Mouse (Mus musculus): ENCODE measurements around the gene Ttc22. TPM values are rescaled to one million over a fixed set of nuclear protein-coding genes. Genes with fewer than 3 reads are reported as not detected.

The Ttc22 gene
- polyA plus RNA-seq, 1 experiment from 2014 or later, result 2.4 TPM

GRCm38 (mm10) chr4:106643483-106644217, 21.4 kb downstream of the Ttc22 start:
- H3K4me3 ChIP-seq, result no peak overlapping the region
- peaks cover 27% of the 10 kb centered on the region for H3K27me3 ChIP-seq
- peak overlapping the region; percentile 38; the same call in 1 of the 2 replicates for H3K27ac ChIP-seq (replicated peaks)
- H3K4me2 ChIP-seq, result 0 out of 2 replicates have a peak overlapping the region, but pooled peaks have one; percentile 1
- H3K4me1 ChIP-seq (replicated peaks), result peaks cover 21% of the 10 kb centered on the region
- ATAC-seq (ENCODE audit: low read depth), result no peak; the same call in 1 of the 2 replicates
- peak overlapping the region; percentile 41; the same call in 1 of the 2 replicates for H3K9ac ChIP-seq
- H3K9me3 ChIP-seq, result no peaks in the 10 kb centered on the region
- 30% methylated on average over 8 of the region's 8 CpGs for WGBS
- no peaks in the 10 kb centered on the region for H3K36me3 ChIP-seq

- no peak overlapping the region for H3K4me3 ChIP-seq
- H3K4me2 ChIP-seq, result no peak overlapping the region
- H3K27me3 ChIP-seq, result peaks cover 32% of the 10 kb centered on the region
- peaks cover 21% of the 10 kb centered on the region for H3K4me1 ChIP-seq (replicated peaks)
- no peak overlapping the region for H3K9ac ChIP-seq
- H3K9me3 ChIP-seq, result no peaks in the 10 kb centered on the region
- WGBS, result 73% methylated on average over 6 of the region's 6 CpGs
- no peaks in the 10 kb centered on the region for H3K36me3 ChIP-seq
- peak overlapping the region; percentile 38; the same call in 1 of the 2 replicates for H3K27ac ChIP-seq (replicated peaks)
- no peak for ATAC-seq (ENCODE audit: low read depth)
Observed at GRCm38 (mm10) chr4:106644218-106644610, 22.0 kb downstream of the Ttc22 start.

- no peak for ATAC-seq (ENCODE audit: low read depth)
- Histone ChIP-seq H3K9ac (no peak overlapping the region), H3K4me1 (replicated peaks) (peaks cover 26% of the 10 kb centered on the region), H3K27ac (replicated peaks) (no peak overlapping the region), H3K9me3 (no peaks in the 10 kb centered on the region), H3K36me3 (no peaks in the 10 kb centered on the region), H3K27me3 (peaks cover 32% of the 10 kb centered on the region), H3K4me2 (no peak overlapping the region), H3K4me3 (no peak overlapping the region)
- WGBS, result 75% methylated on average over 5 of the region's 5 CpGs
Observed at GRCm38 (mm10) chr4:106645797-106646196, 23.6 kb downstream of the Ttc22 start.

DNA sequence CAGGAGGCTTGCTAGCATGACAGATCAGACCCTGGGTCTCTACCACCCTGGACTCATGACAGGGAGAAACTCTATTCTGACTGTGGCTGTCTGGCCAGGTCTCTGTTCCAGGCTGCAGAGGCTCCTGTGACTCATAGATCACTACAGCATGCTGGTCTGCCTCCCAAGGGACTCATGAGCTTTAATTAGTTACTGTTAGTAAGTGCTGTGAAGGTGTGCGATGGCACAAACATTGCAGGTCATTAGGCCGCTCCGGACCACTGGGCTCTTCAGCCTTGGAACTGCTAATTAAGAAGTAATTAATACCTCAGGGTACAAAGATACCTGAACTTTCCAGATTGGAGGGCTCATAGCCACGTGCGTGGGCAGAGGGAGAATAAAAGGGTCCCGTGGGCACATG, 24.9 kb downstream of the Ttc22 start:
- Histone ChIP-seq H3K9ac (no peak overlapping the region), H3K4me1 (replicated peaks) (peaks cover 34% of the 10 kb centered on the region), H3K4me3 (no peak overlapping the region), H3K27me3 (peaks cover 30% of the 10 kb centered on the region), H3K9me3 (no peaks in the 10 kb centered on the region), H3K27ac (replicated peaks) (no peak overlapping the region), H3K36me3 (no peaks in the 10 kb centered on the region), H3K4me2 (no peak overlapping the region)
- 72% methylated on average over 6 of the region's 6 CpGs for WGBS
- no peak for ATAC-seq (ENCODE audit: low read depth)

DNA sequence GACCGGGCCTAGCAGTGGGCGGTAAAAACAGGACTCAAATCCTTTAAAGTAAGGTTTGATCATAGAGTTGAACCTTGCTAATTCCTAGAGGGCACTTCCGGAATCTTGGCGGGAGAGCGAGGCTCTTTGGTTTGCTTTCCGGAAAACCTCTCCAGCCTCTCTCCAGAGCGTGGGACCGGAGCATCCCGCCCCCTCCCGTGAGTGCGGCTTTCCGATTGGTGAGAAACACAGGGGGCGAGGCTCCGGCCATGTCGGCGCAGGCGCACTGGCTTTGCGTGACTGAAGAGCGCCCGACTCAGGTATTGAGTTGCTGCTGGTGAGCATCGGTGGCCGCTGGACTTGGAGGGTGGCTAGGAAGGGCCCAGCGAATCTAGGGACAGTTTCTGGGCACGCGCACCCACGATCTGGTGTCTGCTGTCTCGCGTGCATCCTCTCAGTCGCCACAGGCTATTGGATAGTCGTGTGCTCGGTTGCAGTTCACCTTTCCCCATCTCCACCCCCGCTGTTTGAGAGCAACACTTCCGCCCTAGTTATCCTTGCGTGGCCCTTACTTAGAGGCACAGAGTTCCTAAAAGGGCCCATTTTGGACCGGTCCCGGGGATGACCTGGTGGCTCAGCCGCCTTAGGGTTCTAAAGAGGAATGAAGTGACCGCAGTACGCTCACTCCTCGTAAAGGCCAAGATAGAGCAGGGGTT, 28.7 kb downstream of the Ttc22 start, which contains the start of gene Pars2:
Gene Pars2, plus strand, starts transcription at position 237 of the 695 bp plus-strand sequence.
- WGBS, result 4% methylated on average over 40 of the region's 40 CpGs
- peak within 1 kb of the TSS; percentile 81 for H3K9ac ChIP-seq

DNA sequence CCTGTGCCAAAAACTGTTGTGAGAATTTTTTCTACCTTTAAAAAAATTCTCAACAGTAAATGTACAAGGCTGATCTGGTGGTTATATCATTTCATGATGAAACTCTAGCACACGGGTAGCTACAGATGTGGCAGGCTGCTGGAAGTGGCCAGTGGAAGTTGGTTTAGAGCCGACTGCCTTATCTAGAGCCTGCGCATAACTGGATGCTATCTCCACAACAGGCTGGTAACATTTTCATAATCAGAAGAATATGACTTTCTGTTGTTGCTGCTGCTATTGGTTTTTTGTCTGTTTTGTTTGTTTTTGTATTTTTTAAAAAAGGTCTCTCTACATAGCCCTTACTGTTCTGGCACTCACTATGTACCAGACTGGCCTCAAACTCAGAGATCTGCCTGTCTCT, 30.3 kb downstream of the Ttc22 start:
- Histone ChIP-seq H3K36me3 (peaks cover 41% of the 10 kb centered on the region), H3K4me3 (no peak overlapping the region), H3K9ac (no peak overlapping the region), H3K27me3 (peaks cover 16% of the 10 kb centered on the region), H3K4me1 (replicated peaks) (peaks cover 12% of the 10 kb centered on the region), H3K9me3 (no peaks in the 10 kb centered on the region), H3K4me2 (no peak overlapping the region), H3K27ac (replicated peaks) (no peak overlapping the region)
- no peak for ATAC-seq (ENCODE audit: low read depth)
- 95% methylated on average over 3 of the region's 3 CpGs for WGBS

More for the DNA sequence above, 28.7 kb downstream of the Ttc22 start, which contains the start of gene Pars2:
- Histone ChIP-seq H3K4me3 (peak within 1 kb of the TSS; percentile 65), H3K4me2 (peak within 1 kb of the TSS; percentile 96), H3K9me3 (no peaks in the 10 kb centered on the region), H3K27me3 (peaks cover 24% of the 10 kb centered on the region), H3K27ac (replicated peaks) (peak within 1 kb of the TSS; percentile 72), H3K36me3 (peaks cover 26% of the 10 kb centered on the region), H3K4me1 (replicated peaks) (peaks cover 21% of the 10 kb centered on the region)
- ATAC-seq (ENCODE audit: low read depth), result peak; percentile 96

DNA sequence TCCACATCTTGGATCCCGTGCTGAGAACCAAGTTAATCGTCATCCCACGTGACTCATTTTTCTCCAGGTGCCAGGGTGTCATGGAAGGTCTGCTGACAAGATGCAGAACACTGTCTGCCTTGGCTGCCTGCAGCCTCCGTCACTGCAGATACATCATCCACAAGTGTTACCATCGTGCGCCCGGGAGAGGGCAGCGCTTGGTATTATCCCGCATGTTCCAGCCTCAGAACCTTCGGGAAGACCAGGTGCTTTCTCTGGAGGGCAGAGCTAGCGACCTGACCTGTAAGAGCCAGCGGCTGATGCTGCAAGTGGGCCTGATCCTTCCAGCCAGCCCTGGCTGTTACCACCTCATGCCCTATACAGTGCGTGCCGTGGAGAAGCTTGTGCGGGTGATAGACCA, 30.8 kb downstream of the Ttc22 start:
- Histone ChIP-seq H3K4me3 (no peak overlapping the region), H3K4me1 (replicated peaks) (peaks cover 12% of the 10 kb centered on the region), H3K27ac (replicated peaks) (no peak overlapping the region), H3K36me3 (peaks cover 45% of the 10 kb centered on the region), H3K4me2 (no peak overlapping the region), H3K9me3 (no peaks in the 10 kb centered on the region), H3K9ac (no peak overlapping the region), H3K27me3 (peaks cover 11% of the 10 kb centered on the region)
- ATAC-seq (ENCODE audit: low read depth), result no peak
- 93% methylated on average over 15 of the region's 15 CpGs for WGBS

GRCm38 (mm10) chr4:106655681-106656080, 33.4 kb downstream of the Ttc22 start:
- H3K4me1 ChIP-seq (replicated peaks), result peaks cover 7% of the 10 kb centered on the region
- H3K27ac ChIP-seq (replicated peaks), result no peak overlapping the region
- H3K9ac ChIP-seq, result no peak overlapping the region
- no peaks in the 10 kb centered on the region for H3K9me3 ChIP-seq
- no peaks in the 10 kb centered on the region for H3K27me3 ChIP-seq
- WGBS, result 83% methylated on average over 10 of the region's 10 CpGs
- H3K4me2 ChIP-seq, result no peak overlapping the region
- peaks cover 69% of the 10 kb centered on the region for H3K36me3 ChIP-seq
- H3K4me3 ChIP-seq, result no peak overlapping the region
- ATAC-seq (ENCODE audit: low read depth), result no peak

DNA sequence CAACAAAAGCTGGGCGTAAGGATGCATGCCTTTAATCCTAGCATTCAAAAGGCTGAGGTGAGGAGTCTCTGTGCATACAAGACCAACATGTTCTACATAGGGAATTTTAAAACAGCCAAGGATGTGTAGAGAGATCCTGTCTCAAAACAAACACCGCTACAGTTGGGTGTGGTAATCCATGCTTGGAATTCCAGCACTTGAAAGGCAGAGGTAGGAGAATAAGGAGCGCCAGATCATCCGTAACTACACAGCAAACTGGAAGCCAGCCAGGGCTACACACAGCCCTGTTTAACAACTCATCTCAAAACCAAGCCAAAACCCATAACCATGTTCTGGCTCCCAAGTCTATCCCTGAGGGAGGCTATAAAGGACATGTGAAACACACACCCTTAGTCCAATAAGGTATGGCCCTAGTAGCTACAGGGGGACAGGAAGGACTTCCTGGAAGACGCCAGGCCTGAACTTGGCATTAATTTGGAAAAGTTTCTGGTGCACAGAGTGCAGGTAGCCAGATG, 41.8 kb downstream of the Ttc22 start:
- Histone ChIP-seq H3K4me3 (no peak overlapping the region), H3K36me3 (peaks cover 100% of the 10 kb centered on the region), H3K4me2 (no peak overlapping the region), H3K9ac (no peak overlapping the region), H3K27ac (replicated peaks) (no peak overlapping the region), H3K9me3 (no peaks in the 10 kb centered on the region), H3K27me3 (no peaks in the 10 kb centered on the region), H3K4me1 (replicated peaks) (no peaks in the 10 kb centered on the region)
- ATAC-seq (ENCODE audit: low read depth), result no peak
- 94% methylated on average over 5 of the region's 5 CpGs for WGBS

GRCm38 (mm10) chr4:106664697-106665096, 42.5 kb downstream of the Ttc22 start:
- 90% methylated on average over 6 of the region's 6 CpGs for WGBS
- no peak for ATAC-seq (ENCODE audit: low read depth)
- H3K36me3 ChIP-seq, result peaks cover 100% of the 10 kb centered on the region

DNA sequence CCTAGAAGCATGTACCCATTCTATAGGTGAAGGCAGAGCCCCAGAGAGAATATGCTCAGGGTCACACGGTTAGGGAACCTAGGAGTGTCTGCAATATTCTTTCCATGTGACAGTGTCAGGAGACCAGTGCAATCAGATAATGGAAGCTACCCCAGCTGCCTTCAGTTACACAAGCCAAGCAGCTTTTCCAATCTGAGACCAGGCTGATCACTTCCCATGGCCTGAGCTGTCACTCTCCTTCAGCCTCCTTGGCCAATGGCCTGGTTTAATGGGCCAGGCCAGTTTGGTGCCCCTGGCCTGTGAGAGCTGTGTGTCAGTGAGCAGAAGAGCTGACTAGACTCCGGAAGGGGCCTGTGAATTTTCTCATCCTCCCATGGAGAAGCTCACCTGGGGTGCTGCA, 43.0 kb downstream of the Ttc22 start:
- Histone ChIP-seq H3K9me3 (no peaks in the 10 kb centered on the region), H3K27me3 (no peaks in the 10 kb centered on the region), H3K4me3 (no peak overlapping the region), H3K36me3 (peaks cover 100% of the 10 kb centered on the region), H3K27ac (replicated peaks) (no peak overlapping the region), H3K9ac (no peak overlapping the region), H3K4me2 (no peak overlapping the region), H3K4me1 (replicated peaks) (no peaks in the 10 kb centered on the region)
- ATAC-seq (ENCODE audit: low read depth), result no peak
- 98% methylated on average over 2 of the region's 2 CpGs for WGBS

More at GRCm38 (mm10) chr4:106664697-106665096, 42.5 kb downstream of the Ttc22 start:
- Histone ChIP-seq H3K9ac (no peak overlapping the region), H3K9me3 (no peaks in the 10 kb centered on the region), H3K4me2 (no peak overlapping the region), H3K4me3 (no peak overlapping the region), H3K27ac (replicated peaks) (no peak overlapping the region), H3K27me3 (no peaks in the 10 kb centered on the region), H3K4me1 (replicated peaks) (no peaks in the 10 kb centered on the region)

DNA sequence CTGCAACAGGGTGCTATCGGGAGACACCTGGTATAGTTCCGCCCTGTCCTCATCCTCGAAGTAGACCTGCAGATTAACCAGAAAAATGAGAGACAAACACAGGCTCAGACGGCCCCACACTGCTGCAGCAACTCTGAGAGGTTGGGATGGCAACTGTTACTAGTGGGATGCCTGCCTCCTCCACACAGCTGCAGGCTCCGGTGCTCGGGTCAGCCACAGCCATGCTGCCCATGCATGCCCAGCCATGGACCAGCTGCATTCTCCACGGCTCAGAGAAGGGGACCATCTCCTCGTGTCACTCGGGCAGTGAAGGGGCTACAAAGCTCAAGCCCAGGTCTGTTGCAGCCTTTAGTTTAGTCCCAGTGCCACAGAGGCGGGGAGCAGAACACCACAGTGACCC, 43.4 kb downstream of the Ttc22 start:
- peaks cover 100% of the 10 kb centered on the region for H3K36me3 ChIP-seq
- H3K9ac ChIP-seq, result no peak overlapping the region
- H3K27ac ChIP-seq (replicated peaks), result no peak overlapping the region
- H3K4me2 ChIP-seq, result no peak overlapping the region
- no peak for ATAC-seq (ENCODE audit: low read depth)
- no peaks in the 10 kb centered on the region for H3K9me3 ChIP-seq
- no peak overlapping the region for H3K4me3 ChIP-seq
- H3K4me1 ChIP-seq (replicated peaks), result no peaks in the 10 kb centered on the region
- 95% methylated on average over 10 of the region's 10 CpGs for WGBS
- no peaks in the 10 kb centered on the region for H3K27me3 ChIP-seq
